Mouse (Mus musculus): ENCODE measurements around the gene Cebpb.

The Cebpb gene

DNA sequence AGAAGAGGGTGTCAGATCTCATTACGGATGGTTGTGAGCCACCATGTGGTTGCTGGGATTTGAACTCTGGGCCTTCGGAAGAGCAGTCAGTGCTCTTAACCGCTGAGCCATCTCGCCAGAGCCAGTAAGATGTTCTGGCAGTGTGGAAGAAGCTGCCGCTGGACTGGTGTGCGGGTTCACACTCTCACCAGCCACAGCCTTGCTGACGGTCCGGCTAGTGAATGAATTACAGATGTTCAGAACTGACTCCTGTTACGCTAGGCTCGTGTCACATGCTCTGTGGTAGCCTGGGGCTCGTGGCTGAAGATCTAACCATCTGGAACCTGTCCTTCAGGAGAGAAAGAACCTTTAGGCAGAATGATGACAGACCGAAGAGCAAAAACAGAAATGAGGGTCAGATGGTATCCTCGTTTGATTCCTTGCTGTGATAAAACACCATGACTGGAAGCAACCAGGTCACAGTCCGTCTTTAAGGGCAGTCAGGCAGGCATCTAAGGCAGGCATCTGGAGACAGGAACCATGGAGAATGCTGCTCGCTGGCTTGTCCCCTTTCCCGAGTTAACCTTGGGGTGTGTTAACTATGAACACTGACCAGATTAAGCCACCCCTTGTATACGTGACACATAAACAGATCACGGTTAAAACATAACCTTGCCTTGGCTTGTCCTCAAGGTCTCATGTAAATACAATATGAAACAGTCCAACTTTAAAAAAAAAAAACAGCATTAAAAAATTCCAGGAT is 22.6 kb upstream of the Cebpb start:
- peak; percentile 84 for DNase-seq (ENCODE audit: low spot score)

DNA sequence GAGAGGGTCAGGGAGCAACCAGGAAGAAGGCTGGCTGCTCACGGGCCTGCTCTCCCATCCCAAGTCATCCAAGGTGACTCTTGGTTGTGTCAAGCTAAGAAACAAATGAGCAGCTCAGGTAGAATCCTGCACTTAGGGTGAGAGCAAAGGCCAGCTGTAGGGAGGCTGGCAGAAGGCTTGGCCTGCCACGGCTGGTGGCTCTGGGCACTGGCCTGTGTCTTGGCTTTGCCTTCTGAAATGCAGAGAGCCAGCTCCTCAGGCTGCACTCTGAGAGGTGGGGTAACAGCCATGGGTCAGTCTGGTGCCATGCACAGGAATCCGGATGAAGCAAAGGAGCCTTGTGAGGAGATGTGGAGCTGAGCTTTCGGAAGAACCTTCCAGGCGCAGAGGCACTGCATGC is 20.3 kb upstream of the Cebpb start:
- DNase-seq (ENCODE audit: low spot score) = no peak

DNA sequence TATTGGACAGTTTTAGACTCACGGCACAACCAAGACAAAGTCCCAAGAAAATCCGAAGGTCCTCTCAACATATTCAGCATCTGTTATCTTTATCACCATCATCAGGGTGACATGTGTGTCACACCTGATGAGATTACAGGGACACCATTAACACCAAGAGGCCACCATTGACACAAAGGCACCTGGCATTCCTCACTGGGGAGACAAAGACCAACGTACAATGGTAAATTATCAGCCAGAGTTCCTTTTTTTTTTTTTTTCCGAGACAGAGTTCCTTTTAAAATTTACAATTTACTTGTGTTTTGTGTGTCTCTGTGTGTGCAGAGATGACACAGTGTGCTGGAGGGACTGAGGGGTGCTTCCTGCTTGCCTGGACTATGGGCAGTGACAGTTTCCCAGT is 19.3 kb upstream of the Cebpb start:
- no peak for DNase-seq (ENCODE audit: low spot score)

DNA sequence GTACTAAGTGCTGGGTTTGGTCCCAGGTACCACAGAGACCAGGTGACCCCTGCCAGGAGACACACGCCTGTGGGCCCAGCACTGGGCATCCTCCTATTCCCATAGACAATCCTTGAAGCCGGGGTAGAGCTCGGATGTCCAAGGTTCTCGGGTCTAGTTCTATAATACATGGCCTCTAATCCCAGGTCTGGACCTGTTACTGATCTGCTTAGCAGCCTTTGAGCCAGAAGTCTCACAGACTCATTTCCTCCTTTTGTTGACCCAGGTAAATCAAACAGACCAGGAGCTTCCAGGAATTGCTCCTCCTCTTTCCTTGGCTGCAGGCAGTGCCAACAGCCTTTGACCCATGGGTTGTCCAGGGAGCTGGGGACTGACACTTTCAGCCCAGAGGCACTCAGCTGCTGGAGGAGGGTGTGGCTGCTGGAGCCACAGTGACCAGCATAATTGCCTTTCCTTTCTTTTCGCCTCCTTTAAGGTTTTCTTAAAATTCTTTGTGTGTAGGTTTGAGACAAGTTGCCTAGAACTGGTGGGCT is 17.5 kb upstream of the Cebpb start:
- DNase-seq (ENCODE audit: low spot score) = peak; percentile 85

DNA sequence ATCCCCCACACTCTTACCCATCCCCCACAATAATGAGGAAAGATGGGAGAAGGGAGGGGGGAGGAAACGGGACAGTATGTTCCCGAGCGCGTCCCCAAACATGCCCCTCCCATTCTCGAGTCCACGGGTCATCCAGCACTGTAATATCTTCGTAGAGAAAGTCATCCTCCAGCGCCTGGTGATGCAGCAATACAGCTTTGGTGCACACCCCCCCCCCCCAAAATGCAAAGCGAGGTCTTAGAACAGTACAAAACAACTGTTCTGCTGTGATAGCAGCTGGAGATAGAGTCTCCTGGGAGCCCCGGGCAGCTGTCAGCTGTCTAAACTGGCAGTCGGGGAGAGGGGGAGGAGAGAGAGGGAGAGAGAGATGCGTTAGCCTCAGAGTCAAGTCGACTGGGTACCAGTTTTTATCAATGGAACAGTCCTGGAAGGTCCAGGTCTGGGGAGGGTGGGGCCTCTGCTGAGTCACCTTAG is 16.5 kb upstream of the Cebpb start:
- DNase-seq (ENCODE audit: low spot score) = no peak

DNA sequence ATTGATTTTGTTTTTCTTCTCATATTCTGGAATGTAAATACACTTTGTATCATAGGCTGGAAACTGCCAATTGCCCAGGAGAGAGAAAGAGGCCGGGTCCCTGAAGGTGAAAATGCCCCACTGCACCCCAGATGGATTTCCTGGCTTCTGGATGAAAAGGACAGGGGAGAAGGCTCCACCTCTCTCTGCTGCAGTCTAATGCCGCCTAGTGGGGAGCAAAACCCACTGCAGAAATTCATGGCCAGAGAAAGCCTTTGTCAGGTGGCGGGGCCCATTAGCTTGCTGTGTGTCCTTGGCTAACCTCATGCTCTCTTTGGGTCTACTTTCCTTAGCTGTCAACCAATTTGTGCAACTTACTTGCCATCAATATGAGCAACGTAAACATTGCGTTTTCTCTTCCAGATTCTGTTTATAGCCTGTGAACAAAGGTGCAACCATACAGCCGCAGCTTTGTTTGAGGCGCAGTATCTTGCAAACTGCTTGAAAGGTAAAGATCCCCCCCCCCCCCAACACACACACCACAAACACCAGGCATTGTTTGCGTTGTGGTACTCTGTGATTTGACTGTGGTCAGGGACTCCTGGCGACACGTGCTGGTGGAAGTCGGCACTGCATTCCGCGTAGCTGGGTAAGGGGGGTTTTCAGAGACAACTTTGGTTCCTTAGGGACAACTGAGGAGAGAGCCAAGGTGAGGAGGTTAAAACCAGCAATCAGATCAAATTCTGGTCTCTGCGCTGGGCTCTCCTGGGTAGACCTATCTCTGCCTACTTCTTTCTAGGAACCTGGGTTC is 13.4 kb upstream of the Cebpb start:
- no peak for DNase-seq (ENCODE audit: low spot score)

DNA sequence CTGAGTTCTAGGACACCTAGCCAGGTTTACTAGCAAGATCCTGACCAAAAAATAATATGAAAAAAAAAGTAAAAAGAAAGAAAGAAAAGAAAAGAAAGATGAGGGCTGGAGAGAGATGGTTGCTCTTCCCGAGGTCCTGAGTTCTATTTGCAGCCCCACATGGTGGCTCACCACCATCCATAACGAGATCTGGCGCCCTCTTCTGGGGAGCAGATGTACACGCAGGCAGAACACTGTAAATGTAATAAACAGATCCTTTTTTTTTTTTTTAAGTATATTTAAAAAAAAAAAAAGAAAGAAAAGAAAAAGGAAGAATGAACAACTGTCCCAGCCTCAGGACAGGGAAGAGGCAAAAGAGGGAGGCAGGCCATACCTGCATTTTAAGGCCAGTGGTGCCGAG is 10.1 kb upstream of the Cebpb start:
- no peak for DNase-seq (ENCODE audit: low spot score)

DNA sequence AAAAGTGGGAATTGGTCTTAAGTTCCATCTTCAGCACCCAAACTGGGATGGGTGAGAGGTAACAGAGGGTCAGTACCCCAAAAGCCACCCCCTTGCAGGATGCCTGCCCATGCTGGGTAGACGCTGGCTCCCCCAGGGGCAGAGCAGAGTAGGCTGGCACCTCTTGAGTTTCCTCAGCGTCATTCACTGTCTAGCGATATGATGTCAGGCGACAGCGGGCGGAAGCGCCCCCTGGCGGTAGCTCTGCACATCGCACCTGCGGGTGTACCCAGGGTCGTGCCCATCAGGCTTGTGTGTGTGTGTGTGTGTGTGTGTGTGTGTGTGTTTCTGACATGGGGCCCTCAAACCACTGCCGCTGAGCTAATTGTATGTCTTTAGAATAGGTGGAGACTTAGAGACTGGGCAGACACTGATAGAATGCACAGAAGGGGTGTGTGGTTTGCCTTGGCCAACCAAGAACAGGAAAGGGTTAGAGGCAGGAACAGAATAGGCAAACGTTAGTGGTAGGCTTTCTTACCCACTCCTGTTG is 8.7 kb upstream of the Cebpb start:
- no peak for DNase-seq (ENCODE audit: low spot score)

DNA sequence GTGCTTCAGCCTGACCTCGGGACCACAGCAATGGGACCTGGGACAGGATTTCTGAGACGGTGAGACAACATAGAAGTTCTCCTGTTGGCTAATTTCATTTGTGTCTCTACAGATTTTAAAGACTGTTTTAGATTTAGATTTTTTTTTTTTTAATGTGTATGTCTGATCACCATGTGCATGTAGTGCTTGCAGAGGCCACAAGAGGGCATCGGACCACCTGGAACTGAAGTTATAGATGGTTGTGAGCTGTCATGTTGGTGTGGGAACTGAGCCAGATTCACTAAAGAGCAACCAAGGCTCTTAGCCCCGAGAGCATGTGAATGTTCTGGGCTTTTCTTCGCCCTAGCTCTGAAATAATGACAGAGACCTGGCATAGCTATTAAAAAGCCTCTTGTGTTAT is 8.1 kb upstream of the Cebpb start:
- no peak for DNase-seq (ENCODE audit: low spot score)

DNA sequence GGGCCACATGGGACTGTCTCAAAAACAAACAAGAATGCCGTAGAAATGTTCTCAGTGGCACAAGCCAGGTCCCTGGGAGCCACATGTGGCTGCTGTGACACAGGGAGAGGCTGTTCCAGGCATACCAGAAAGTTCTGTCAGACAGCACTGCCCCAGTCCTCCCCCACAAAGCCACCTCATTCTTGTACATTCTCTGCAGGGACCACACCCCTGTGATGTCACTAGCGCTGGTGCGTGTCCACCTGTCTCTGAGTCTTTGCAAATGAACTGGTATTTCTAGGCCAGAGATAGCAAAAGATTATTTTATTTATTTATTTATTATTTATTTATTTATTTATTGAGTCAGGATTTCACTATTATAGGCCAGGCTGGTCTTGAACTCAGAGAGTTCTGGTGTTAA is 5.0 kb upstream of the Cebpb start:
- no peak for DNase-seq (ENCODE audit: low spot score)

DNA sequence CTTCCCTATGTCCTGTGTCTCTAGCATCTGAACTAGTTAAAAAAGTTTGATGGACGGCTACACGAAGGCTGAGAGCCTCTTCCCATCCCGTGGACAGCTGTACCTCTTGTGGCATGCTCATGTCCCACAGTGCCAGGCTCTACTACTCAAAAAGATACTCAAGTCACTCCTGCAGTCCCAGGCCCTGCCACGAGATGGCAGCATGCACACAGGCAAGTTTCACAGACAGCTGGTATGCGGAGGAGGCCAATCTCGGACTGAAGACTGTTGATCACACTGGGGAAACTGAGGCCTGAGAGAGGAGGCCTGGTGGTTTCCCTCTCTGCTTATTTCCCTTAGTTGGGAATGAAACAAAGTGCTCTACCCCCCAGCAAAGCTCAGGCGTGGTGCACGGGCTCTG is 3.6 kb upstream of the Cebpb start:
- DNase-seq (ENCODE audit: low spot score) = peak; percentile 88

DNA sequence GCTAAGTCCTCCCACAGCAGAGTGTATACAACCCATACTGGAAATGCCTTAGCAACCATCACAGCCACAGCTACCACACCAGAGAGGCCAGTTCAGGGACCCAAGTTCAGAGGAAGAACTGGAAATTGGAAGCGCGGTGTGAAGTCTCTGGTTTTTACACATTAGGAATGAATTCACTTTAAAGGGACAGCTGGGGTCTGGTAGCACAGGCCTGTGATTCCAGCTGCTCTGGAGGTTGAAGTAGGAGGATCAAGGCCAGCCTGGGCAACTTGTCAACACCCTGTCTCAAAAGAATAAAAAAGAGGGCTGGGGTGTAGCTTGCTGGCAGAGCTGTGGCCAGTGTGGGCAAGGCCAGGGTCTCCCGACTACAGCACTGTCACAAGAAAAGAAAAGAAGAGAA is 2.9 kb upstream of the Cebpb start:
- no peak for DNase-seq (ENCODE audit: low spot score)

DNA sequence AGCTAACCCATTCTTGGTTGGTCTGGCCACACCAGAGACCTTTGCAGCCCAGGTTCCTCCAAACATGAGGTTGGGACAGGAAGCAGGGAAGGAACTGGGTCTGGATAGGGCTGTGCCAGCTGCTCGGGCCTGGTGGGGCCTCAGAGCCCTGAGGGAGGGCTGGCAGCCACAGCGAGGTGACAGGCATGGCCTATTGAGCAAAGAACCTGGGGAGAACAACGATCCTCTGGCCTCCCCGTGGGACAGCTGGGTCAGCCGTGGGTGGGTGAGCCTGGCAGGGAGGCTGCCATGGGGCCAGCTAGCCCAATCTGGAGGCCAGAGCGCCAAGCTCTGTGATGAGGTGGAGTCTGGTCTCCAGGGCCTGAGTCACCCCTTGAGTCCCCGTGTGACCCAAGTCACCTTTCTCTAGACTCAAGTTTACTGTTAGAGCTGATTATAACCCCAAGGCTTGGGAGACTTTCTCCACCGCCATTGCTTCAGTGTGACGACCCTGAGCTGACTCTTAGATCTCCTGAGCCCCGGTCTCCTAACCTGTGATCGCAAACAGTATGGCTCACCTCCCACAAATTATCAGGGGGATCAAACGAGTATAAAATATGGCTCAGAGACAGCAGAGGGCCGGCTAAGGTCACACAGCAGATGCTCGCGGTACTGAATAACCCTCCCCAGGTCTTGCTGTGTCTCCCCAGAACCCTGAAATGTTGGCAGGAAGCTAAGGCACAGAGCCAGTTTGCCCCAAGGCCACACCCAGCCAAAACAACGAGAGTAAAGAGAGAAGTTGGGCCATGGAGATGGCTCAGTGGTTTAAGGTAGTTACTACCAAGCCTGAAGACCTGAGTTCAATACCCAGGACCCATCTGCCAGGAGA is 2.1 kb upstream of the Cebpb start:
- DNase-seq (ENCODE audit: low spot score) = no peak

DNA sequence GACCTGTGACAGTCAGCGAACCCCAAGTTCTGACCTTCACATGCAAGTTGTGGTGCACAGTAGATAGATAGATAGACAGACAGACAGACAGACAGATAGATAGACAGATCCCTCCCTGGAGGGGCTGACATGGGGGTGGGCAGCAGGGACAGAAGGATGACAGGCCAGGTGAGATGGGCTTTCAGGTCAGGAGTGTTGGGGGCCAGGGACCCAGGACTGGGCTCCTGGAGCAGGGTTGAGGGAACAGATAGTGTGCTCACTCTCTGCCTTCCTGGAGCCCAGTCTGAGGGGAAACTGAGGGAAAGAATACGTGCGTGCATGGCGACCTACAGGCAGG is 1.5 kb upstream of the Cebpb start:
- no peak for DNase-seq (ENCODE audit: low spot score)

DNA sequence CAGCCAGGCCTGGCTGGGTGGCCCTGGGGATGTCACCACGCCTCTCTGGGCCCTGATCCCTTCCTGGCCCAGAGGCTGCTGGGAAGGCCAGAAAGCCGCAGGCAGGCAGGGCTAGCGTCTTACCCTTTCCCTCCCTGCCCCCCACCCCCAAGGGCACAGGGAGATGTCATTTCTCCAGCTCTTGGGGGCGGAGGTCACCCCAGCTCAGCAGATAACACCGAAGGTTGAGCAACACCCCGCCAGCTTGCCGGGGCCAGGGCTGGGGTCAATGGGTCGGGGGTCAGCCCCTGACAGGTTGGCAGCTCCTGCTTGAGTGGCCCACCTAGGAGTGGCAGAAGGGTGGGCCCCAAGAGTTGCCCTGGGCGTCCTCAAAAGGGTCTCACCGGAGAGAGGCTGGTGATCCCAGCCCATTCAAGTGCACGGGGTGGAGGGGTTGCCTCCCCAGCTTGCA is 1.0 kb upstream of the Cebpb start:
- DNase-seq (ENCODE audit: low spot score) = peak; percentile 90

DNA sequence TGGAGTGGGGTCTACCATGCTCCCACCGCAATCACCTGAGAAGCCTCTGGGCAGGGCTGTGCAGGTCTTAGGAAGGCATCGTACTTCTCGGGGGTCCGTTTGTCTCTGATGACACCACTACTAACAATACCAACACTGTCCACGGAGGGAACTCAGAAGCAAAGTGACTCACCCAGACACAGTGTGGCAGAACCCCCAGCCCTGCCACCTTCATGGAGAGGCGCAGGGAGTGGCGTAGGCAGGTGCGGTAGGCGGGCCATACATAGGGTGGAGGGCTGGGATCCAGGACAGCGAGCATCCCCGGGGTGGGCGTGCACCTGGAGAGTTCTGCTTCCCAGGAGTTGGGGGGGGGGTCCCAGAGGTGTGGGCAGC is 603 bp upstream of the Cebpb start:
- DNase-seq (ENCODE audit: low spot score) = peak; percentile 84

DNA sequence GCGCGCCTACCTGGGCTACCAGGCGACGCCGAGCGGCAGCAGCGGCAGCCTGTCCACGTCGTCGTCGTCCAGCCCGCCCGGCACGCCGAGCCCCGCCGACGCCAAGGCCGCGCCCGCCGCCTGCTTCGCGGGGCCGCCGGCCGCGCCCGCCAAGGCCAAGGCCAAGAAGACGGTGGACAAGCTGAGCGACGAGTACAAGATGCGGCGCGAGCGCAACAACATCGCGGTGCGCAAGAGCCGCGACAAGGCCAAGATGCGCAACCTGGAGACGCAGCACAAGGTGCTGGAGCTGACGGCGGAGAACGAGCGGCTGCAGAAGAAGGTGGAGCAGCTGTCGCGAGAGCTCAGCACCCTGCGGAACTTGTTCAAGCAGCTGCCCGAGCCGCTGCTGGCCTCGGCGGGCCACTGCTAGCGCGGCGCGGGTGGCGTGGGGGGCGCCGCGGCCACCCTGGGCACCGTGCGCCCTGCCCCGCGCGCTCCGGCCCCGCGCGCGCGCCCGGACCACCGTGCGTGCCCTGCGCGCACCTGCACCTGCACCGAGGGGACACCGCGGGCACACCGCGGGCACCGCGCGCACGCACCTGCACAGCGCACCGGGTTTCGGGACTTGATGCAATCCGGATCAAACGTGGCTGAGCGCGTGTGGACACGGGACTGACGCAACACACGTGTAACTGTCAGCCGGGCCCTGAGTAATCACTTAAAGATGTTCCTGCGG is 945 bp downstream of the Cebpb start, which contains the start of gene Tmem189:
Tmem189 (minus strand) TSS at position 322 of the 718 bp plus-strand sequence.
- peak; percentile 70 for DNase-seq (ENCODE audit: low spot score)

DNA sequence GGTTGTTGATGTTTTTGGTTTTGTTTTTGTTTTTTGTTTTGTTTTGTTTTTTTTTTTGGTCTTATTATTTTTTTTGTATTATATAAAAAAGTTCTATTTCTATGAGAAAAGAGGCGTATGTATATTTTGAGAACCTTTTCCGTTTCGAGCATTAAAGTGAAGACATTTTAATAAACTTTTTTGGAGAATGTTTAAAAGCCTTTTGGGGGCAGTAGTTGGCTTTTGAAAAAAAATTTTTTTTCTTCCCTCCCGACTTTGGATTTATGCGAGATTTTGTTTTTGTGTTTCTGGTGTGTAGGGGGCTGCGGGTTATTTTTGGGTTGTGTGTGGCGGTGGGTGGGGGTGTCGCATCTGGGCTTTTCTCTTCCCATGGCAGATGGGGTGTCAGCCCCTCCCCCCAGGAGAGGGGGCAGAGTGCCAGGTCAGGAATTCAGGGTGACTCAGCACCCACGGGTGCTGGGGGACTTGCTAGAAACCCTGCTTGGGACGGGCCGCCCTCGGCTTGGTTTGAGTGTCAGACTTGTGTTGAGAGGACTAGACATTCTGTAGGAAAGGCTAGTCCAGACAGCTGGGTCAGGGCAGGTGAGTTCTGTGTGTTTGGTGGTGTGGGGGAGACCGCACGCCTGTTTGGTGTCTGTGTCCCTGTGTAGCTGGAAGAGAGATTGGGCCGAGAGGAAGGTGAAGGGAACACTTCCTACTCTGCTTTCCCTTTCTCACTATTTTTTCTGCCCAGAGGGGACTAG is 1.7 kb downstream of the Cebpb start:
- no peak for DNase-seq (ENCODE audit: low spot score)

DNA sequence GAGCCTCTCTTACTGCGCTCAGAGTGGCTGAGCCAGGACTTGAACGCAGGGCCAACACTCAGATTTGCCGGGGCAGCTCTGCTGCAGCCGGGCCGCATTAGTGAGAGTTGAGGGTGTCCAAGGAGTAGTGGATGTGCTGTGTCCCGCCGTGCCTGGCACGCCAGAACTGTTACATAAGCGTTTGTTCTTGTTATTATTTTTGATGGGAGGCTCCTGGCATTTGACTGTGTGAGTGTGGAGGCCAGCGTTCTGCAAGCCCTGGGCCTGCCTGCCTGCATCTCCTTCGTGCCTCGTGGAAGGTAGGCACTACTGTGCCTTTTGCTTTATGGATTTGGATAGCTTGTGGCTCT is 2.2 kb downstream of the Cebpb start:
- DNase-seq (ENCODE audit: low spot score) = no peak

DNA sequence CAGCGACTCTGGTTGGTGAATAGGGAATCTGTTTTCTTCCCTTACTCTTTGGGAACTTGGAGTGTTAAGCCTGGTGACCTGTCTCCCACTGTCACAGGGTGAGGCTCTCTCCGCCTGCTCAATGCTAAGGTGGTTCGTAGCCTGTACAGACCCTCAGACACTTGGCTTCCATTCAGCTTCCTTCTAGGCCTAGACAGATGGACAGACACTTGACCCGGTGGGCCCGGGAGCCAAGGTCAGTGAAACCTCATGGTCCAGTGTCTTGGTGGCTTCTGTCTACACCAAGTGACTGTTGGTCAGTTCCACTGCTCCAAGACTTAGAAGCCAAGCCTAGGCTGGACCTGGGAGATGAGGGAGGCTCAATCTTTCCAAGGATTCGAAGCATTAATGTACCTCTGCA is 2.7 kb downstream of the Cebpb start:
- no peak for DNase-seq (ENCODE audit: low spot score)
